Mouse (Mus musculus) brain, embryonic 14.5 days (tissue): Measurements from ENCODE around the gene Klf4. TPM values are rescaled to one million over a fixed set of nuclear protein-coding genes. Genes with fewer than 3 reads are reported as not detected.

ENCODE experiments used
- DNase-seq: peaks from one replicate; pipeline ENCODE4 v3.0.0-alpha.2; 2011; ENCODE audit warnings: low read depth
- CTCF ChIP-seq: fragments of 200-500 bp; IDR thresholded peaks from 2 replicates; pipeline ENCODE4 v1.5.1; 2012; ENCODE audit warnings: inconsistent platforms, mild to moderate bottlenecking, moderate library complexity, borderline replicate concordance; ENCODE audit not compliant: insufficient read depth, insufficient read length; ENCODE audit errors: extremely low read depth
- POLR2A ChIP-seq: fragments of 200-500 bp; IDR thresholded peaks from 2 replicates; pipeline ENCODE4 v1.6.1; 2012; ENCODE audit warnings: mild to moderate bottlenecking, inconsistent platforms, borderline replicate concordance; ENCODE audit not compliant: poor library complexity, insufficient read depth, insufficient read length, severe bottlenecking; ENCODE audit errors: extremely low read depth
- polyA plus RNA-seq: library from polyadenylated mRNA; depleted of rRNA; stranded (reverse); fragments of >200 nt; gene quantifications from 2 replicates; pipeline ENCODE4 v1.2.3, GENCODE M21; 2012; rRNA removed

Klf4 gene
- polyA plus RNA-seq, 1 experiment: 7.5 TPM

- DNase-seq: peak; percentile 65
- TF ChIP-seq POLR2A (no peak), CTCF (peak; percentile 97)
Observed at GRCm38 (mm10) chr4:55480322-55480767, 51.9 kb downstream of the Klf4 start.

- TF ChIP-seq POLR2A (no peak), CTCF (no peak)
- DNase-seq: peak; percentile 56
Observed at GRCm38 (mm10) chr4:55478333-55478732, 53.9 kb downstream of the Klf4 start.

GRCm38 (mm10) chr4:55477933-55478332 is 54.3 kb downstream of the Klf4 start:
- TF ChIP-seq CTCF (peak; percentile 46), POLR2A (no peak)
- peak; percentile 65 for DNase-seq

GRCm38 (mm10) chr4:55477210-55477759 is 55.0 kb downstream of the Klf4 start:
- no peak for TF ChIP-seq POLR2A
- TF ChIP-seq CTCF: no peak
- DNase-seq: no peak

Other genes with a start within 250 kb of the Klf4 start
- 230 and 250 TPM in 2 replicates for gene Rad23b, start 182.4 kb downstream of the Klf4 start, polyA plus RNA-seq